Mouse (Mus musculus) CD4-positive, CD25-positive, alpha-beta regulatory T cell, adult 2 months (primary cell): ENCODE measurements around the gene Mosmo.
A peak's percentile ranks its signal among the peaks of the same experiment; 100 is the strongest.
"Not testable (repeated sequence)": the region's sequence is repeated elsewhere in the genome, so short reads cannot be mapped to it uniquely, and the experiment has no call there.

ENCODE experiments used
- DNase-seq: peaks from one replicate; pipeline ENCODE4 v3.0.0-alpha.2; 2012; ENCODE audit warnings: low read depth, low spot score

Mosmo gene

GRCm38 (mm10) chr7:120699586-120699985, 22.2 kb downstream of the Mosmo start:
- DNase-seq = peak; percentile 46

- no peak for DNase-seq
Measured at GRCm38 (mm10) chr7:120703888-120704287, 26.5 kb downstream of the Mosmo start.

- DNase-seq = no peak
Measured at GRCm38 (mm10) chr7:120712071-120712470, 34.7 kb downstream of the Mosmo start.

GRCm38 (mm10) chr7:120713225-120713624, 35.8 kb downstream of the Mosmo start:
- no peak for DNase-seq

- not testable (repeated sequence) for DNase-seq
Measured at GRCm38 (mm10) chr7:120713951-120714350, 36.5 kb downstream of the Mosmo start.

GRCm38 (mm10) chr7:120717261-120717660, 39.8 kb downstream of the Mosmo start:
- no peak for DNase-seq

GRCm38 (mm10) chr7:120721051-120721450, 43.6 kb downstream of the Mosmo start:
- DNase-seq = no peak

- DNase-seq = no peak
Measured at GRCm38 (mm10) chr7:120721456-120721855, 44.0 kb downstream of the Mosmo start.

GRCm38 (mm10) chr7:120722063-120722462, 44.6 kb downstream of the Mosmo start:
- DNase-seq = peak; percentile 22

- no peak for DNase-seq
Measured at GRCm38 (mm10) chr7:120722839-120723278, 45.4 kb downstream of the Mosmo start.

- DNase-seq = peak; percentile 82
Measured at GRCm38 (mm10) chr7:120727581-120727980, 50.2 kb downstream of the Mosmo start.

- peak; percentile 25 for DNase-seq
Measured at GRCm38 (mm10) chr7:120729635-120730034, 52.2 kb downstream of the Mosmo start.

- no peak for DNase-seq
Measured at GRCm38 (mm10) chr7:120732906-120733305, 55.5 kb downstream of the Mosmo start.

GRCm38 (mm10) chr7:120739018-120739417, 61.6 kb downstream of the Mosmo start, which contains the start of gene Vwa3a:
Vwa3a (plus strand) TSS chr7:120739318.
- no peak for DNase-seq

- no peak for DNase-seq
Measured at GRCm38 (mm10) chr7:120739558-120740101, 62.2 kb downstream of the Mosmo start.

- DNase-seq = no peak
Measured at GRCm38 (mm10) chr7:120743366-120744351, 66.2 kb downstream of the Mosmo start.

- DNase-seq = no peak
Measured at GRCm38 (mm10) chr7:120744606-120745005, 67.2 kb downstream of the Mosmo start.

- DNase-seq = no peak
Measured at GRCm38 (mm10) chr7:120746029-120746428, 68.6 kb downstream of the Mosmo start.

GRCm38 (mm10) chr7:120746821-120747220, 69.4 kb downstream of the Mosmo start:
- no peak for DNase-seq

GRCm38 (mm10) chr7:120748478-120748877, 71.1 kb downstream of the Mosmo start:
- DNase-seq = no peak

- DNase-seq = no peak
Measured at GRCm38 (mm10) chr7:120751330-120751729, 73.9 kb downstream of the Mosmo start.

- DNase-seq = no peak
Measured at GRCm38 (mm10) chr7:120751906-120752305, 74.5 kb downstream of the Mosmo start.

GRCm38 (mm10) chr7:120754671-120755070, 77.3 kb downstream of the Mosmo start:
- DNase-seq = peak; percentile 91
